Mouse (Mus musculus) E14TG2a.4 (cell line): Measurements from ENCODE around the gene Adamtsl4.

Experiments used
- H3K27me3 ChIP-seq: 2 replicates; pipeline ENCODE4 v1.6.1; 2014; ENCODE audit warnings: low read length, control low read depth; ENCODE audit not compliant: insufficient read depth
- H3K36me3 ChIP-seq: 2 replicates; pipeline ENCODE4 v1.6.1; 2014; ENCODE audit warnings: low read length, control low read depth; ENCODE audit not compliant: insufficient read depth
- H3K4me1 ChIP-seq: replicated peaks from 2 replicates; pipeline ENCODE4 v1.6.1; 2014; ENCODE audit warnings: low read depth, low read length, control low read depth
- H3K4me3 ChIP-seq: replicated peaks from 2 replicates; pipeline ENCODE4 v1.5.1; 2014; ENCODE audit warnings: mild to moderate bottlenecking, low read length
- H3K9me3 ChIP-seq: 2 replicates; pipeline ENCODE4 v1.6.1; 2014; ENCODE audit warnings: low read length, control low read depth
- CTCF ChIP-seq: conservative IDR thresholded peaks from 2 replicates; pipeline ENCODE4 v1.5.1; 2014; ENCODE audit warnings: low read length
- NANOG ChIP-seq: IDR thresholded peaks from 2 replicates; pipeline ENCODE4 v1.6.1; 2014; ENCODE audit warnings: borderline replicate concordance, low read length, mixed read lengths
- POU5F1 ChIP-seq: IDR thresholded peaks from 2 replicates; pipeline ENCODE4 v1.6.1; 2014; ENCODE audit warnings: low read length, borderline replicate concordance

Gene Adamtsl4

DNA sequence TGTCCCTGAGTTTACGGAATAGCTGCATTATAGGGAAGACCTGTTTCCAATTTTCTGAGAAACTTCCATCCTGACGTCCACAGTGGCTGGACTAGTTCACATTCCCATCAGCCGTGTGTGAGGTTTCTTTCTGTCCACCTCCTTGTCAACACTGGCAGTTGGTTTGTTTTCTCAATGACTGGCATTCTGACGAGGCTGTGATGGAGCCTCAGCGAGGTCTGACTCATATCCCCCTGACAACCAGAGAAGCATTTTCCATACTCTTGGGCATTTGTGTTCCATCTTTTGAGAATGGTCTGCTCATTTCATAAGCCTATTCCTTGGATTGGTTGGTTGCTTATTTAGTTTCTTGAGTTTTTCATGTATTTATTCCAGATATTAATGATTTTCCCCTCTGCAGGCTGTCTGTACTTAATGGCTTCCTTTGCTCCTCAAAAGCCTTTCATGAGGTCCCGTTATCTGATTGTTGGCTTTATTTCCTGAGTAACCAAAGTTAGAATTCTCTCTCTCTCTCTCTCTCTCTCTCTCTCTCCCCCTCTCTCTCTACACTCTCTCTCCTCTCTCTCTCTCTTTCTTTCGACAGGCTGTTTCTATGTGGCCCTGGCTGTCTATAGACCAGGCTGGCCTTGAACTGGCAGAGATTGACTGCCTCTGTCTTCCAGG is 39.1 kb upstream of the Adamtsl4 start:
- TF ChIP-seq NANOG (no peak), POU5F1 (no peak), CTCF (no peak)
- Histone ChIP-seq H3K4me1 (peaks cover 8% of the 10 kb centered on the region), H3K27me3 (no peaks in the 10 kb centered on the region), H3K4me3 (no peak overlapping the region), H3K9me3 (no peaks in the 10 kb centered on the region), H3K36me3 (no peaks in the 10 kb centered on the region)

DNA sequence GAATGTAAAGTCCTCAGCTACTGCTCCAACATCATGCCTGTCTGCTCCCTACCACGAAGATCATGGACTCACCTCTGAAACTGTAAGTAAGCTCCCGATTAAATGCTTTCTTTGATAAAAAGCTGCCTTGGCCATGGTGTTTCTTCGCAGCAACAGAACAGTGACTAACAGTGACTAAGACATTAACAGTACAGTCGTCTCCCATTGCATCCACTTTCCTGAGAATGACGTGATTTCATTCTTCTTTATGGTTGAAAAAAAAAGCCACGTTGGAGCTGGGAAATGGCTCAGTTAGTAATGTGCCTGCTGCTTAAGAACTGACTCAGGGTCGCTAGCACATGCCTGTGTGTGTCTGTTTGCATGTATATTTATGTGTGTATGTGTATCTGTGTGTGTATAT is 38.1 kb upstream of the Adamtsl4 start:
- H3K4me3 ChIP-seq, result no peak overlapping the region
- no peak for TF ChIP-seq CTCF
- TF ChIP-seq POU5F1, result no peak
- TF ChIP-seq NANOG, result no peak
- H3K9me3 ChIP-seq, result no peaks in the 10 kb centered on the region
- H3K27me3 ChIP-seq, result no peaks in the 10 kb centered on the region
- peaks cover 6% of the 10 kb centered on the region for H3K4me1 ChIP-seq
- H3K36me3 ChIP-seq, result no peaks in the 10 kb centered on the region

DNA sequence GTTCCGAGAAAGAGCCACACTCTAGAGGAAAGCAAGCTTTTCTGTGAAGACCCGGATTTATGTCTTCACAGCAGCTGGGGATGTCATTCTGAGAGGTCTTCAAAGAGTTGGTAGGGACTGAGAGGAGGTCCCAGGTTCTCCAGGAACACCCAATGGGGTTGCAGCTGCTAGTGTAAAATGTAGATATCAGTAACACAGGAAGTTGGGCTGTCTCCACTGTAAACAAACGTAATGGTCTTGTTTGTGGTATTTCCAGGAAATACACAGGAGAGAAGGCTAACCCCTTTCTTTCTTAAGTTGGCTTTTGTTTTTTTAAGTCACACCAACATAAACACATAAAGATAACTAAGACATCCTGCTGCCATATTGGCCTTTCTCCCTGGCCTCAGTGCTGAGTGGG is 34.7 kb upstream of the Adamtsl4 start:
- Histone ChIP-seq H3K4me3 (no peak overlapping the region), H3K4me1 (no peaks in the 10 kb centered on the region), H3K36me3 (no peaks in the 10 kb centered on the region), H3K9me3 (no peaks in the 10 kb centered on the region), H3K27me3 (no peaks in the 10 kb centered on the region)
- TF ChIP-seq POU5F1 (no peak), CTCF (no peak), NANOG (no peak)

DNA sequence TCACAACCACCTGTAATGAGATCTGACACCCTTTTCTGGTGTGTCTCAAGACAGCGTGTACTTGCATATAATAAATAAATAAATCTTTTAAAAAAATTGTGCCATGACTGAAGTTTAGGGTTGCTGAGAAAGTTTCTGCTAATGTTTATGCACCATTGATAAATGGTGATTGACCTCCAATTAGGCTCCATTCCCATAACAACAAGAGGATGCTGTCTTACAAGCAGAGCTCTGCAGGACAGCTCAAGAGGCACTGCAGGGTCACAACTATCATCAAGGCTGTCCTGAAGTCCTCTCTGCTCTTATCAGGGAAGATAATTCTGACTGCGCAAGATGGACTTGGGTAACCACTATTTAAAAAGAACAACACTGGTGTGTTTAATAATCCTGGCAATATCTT is 30.4 kb upstream of the Adamtsl4 start:
- Histone ChIP-seq H3K9me3 (peaks cover 11% of the 10 kb centered on the region), H3K4me3 (no peak overlapping the region), H3K4me1 (no peaks in the 10 kb centered on the region), H3K27me3 (peaks cover 3% of the 10 kb centered on the region; the same call in 1 of the 2 replicates), H3K36me3 (no peaks in the 10 kb centered on the region)
- TF ChIP-seq NANOG (no peak), POU5F1 (no peak), CTCF (no peak)

- H3K36me3 ChIP-seq, result no peaks in the 10 kb centered on the region
- H3K4me3 ChIP-seq, result no peak overlapping the region
- no peaks in the 10 kb centered on the region for H3K4me1 ChIP-seq
- TF ChIP-seq CTCF (no peak), POU5F1 (no peak), NANOG (no peak)
- H3K27me3 ChIP-seq, result peaks cover 3% of the 10 kb centered on the region; the same call in 1 of the 2 replicates
- peaks cover 16% of the 10 kb centered on the region for H3K9me3 ChIP-seq
These were observed 28.4 kb upstream of the Adamtsl4 start for GRCm38 (mm10) chr3:95716075-95716474.

DNA sequence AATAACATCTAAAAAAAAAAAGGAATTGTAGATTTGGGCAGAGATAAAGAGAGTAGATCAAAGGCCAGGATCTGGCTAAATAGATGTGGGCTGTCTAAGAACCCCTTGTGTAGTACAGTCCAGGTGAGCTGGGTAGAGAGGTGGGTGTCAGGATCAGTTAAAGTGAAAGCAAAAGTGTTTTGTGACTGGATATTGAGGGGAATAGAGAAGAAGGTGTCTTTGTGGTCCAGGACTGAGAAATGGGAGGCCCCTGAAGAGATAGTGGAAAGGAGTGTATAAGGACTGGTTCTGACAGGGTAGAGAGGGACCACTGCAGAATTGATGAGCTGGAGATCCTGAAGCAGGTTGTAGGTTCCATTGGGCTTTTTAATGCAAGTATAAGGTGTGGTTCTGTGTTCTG is 22.2 kb upstream of the Adamtsl4 start:
- TF ChIP-seq CTCF (no peak), NANOG (no peak), POU5F1 (no peak)
- Histone ChIP-seq H3K27me3 (peaks cover 3% of the 10 kb centered on the region; the same call in 1 of the 2 replicates), H3K4me1 (no peaks in the 10 kb centered on the region), H3K36me3 (no peaks in the 10 kb centered on the region), H3K9me3 (peaks cover 25% of the 10 kb centered on the region), H3K4me3 (no peak overlapping the region)

GRCm38 (mm10) chr3:95709044-95709443 is 21.3 kb upstream of the Adamtsl4 start:
- no peak for TF ChIP-seq CTCF
- TF ChIP-seq NANOG, result no peak
- no peak for TF ChIP-seq POU5F1
- no peaks in the 10 kb centered on the region for H3K27me3 ChIP-seq
- peaks cover 22% of the 10 kb centered on the region for H3K9me3 ChIP-seq
- H3K36me3 ChIP-seq, result no peaks in the 10 kb centered on the region
- no peak overlapping the region for H3K4me3 ChIP-seq
- no peaks in the 10 kb centered on the region; the same call in 1 of the 2 replicates for H3K4me1 ChIP-seq

DNA sequence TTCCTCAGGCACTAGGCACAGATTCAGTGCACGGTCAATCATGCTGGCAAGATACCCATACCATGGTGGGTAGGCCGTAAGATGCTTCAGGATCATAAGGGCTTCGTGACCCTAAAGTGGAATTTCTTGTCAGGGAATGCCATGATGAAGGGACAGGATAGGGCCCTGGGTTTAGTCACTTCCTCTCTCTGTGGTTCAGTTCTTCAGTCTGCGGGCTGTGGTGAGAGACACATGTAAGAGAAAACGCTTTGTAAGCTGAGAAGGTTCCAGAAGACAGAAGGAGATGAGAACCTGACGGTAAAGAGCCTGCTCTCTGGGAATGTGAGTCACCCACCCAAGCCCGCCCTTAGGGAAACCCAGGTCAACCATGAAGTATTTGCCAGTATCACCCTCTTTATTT is 19.8 kb upstream of the Adamtsl4 start:
- Histone ChIP-seq H3K27me3 (no peaks in the 10 kb centered on the region), H3K4me1 (peaks cover 10% of the 10 kb centered on the region), H3K36me3 (no peaks in the 10 kb centered on the region), H3K9me3 (peaks cover 9% of the 10 kb centered on the region), H3K4me3 (no peak overlapping the region)
- TF ChIP-seq POU5F1 (no peak), CTCF (no peak), NANOG (no peak)

GRCm38 (mm10) chr3:95706273-95706672 is 18.6 kb upstream of the Adamtsl4 start:
- peaks cover 19% of the 10 kb centered on the region for H3K4me1 ChIP-seq
- no peak overlapping the region for H3K4me3 ChIP-seq
- H3K27me3 ChIP-seq, result no peaks in the 10 kb centered on the region
- TF ChIP-seq CTCF (no peak), NANOG (no peak), POU5F1 (no peak)
- no peaks in the 10 kb centered on the region for H3K36me3 ChIP-seq
- H3K9me3 ChIP-seq, result peaks cover 9% of the 10 kb centered on the region
